Mouse (Mus musculus) liver, postnatal 0 days (tissue): ENCODE measurements around the gene Dmrtc2. TPM values are rescaled to one million over a fixed set of nuclear protein-coding genes. Genes with fewer than 3 reads are reported as not detected.

Experiments used
- ATAC-seq: fragments of 200-750 bp; cut with Nextera tagmentation; 2 replicates; pipeline ENCODE4 v1.8.0; 2017; ENCODE audit warnings: mild to moderate bottlenecking, moderate library complexity
- DNase-seq: peaks from one replicate; pipeline ENCODE4 v3.0.0-alpha.2; 2016
- H3K27ac ChIP-seq: fragments of 300-500 bp; sonication (generic); 2 replicates; pipeline ENCODE4 v1.5.1; 2014; ENCODE audit warnings: antibody characterized with exemption, moderate library complexity, mild to moderate bottlenecking, low read depth
- H3K27me3 ChIP-seq: fragments of 300-500 bp; sonication (generic); 2 replicates; pipeline ENCODE4 v1.6.1; 2014; ENCODE audit warnings: low read length, control low read depth, mixed read lengths; ENCODE audit not compliant: insufficient read depth
- H3K36me3 ChIP-seq: fragments of 300-500 bp; sonication (generic); replicated peaks from 2 replicates; pipeline ENCODE4 v1.6.1; 2014; ENCODE audit warnings: mild to moderate bottlenecking, control low read depth, low read length, moderate library complexity, mixed read lengths; ENCODE audit not compliant: insufficient read depth
- H3K4me1 ChIP-seq: fragments of 300-500 bp; sonication (generic); 2 replicates; pipeline ENCODE4 v1.6.1; 2014; ENCODE audit warnings: antibody characterized with exemption, mild to moderate bottlenecking, control low read depth; ENCODE audit not compliant: insufficient read depth
- H3K4me2 ChIP-seq: fragments of 300-500 bp; sonication (generic); 2 replicates; pipeline ENCODE4 v1.6.1; 2014; ENCODE audit warnings: low read depth, mild to moderate bottlenecking, low read length, moderate library complexity, mixed read lengths
- H3K4me3 ChIP-seq: fragments of 300-500 bp; sonication (generic); 2 replicates; pipeline ENCODE4 v1.5.1; 2014; ENCODE audit warnings: low read depth, low read length
- H3K9ac ChIP-seq: fragments of 300-500 bp; sonication (generic); replicated peaks from 2 replicates; pipeline ENCODE4 v1.6.1; 2014; ENCODE audit warnings: mild to moderate bottlenecking, moderate library complexity
- H3K9me3 ChIP-seq: fragments of 300-500 bp; sonication (generic); 2 replicates; pipeline ENCODE4 v1.6.1; 2016; ENCODE audit warnings: mild to moderate bottlenecking, control low read depth, low read length, mixed read lengths
- CTCF ChIP-seq: sonication (generic); IDR thresholded peaks from 2 replicates; pipeline ENCODE4 v1.5.1; 2016; ENCODE audit warnings: antibody characterized with exemption, low read depth
- EP300 ChIP-seq: IDR thresholded peaks from 2 replicates; pipeline ENCODE4 v1.6.1; 2016; ENCODE audit warnings: antibody characterized with exemption, low read depth, mild to moderate bottlenecking
- WGBS: fragments of 180-500 bp; shearing (Covaris S2); extraction: QIAGEN DNeasy Blood & Tissue Kit; methylation state at CpG from one replicate; pipeline ENCODE4 v1.1.7; 2014; ENCODE audit not compliant: insufficient replicate concordance; 5-methylcytosine and 5-hydroxymethylcytosine counted together
- polyA plus RNA-seq: library from polyadenylated mRNA; unstranded; fragments of >200 nt; fragmentation: Nextera tagmentation; extraction: Ambion mirVana; gene quantifications from 2 replicates; pipeline ENCODE4 v1.2.1, GENCODE M21; 2015

Gene Dmrtc2
- polyA plus RNA-seq, 1 experiment from 2014 or later = not detected

DNA sequence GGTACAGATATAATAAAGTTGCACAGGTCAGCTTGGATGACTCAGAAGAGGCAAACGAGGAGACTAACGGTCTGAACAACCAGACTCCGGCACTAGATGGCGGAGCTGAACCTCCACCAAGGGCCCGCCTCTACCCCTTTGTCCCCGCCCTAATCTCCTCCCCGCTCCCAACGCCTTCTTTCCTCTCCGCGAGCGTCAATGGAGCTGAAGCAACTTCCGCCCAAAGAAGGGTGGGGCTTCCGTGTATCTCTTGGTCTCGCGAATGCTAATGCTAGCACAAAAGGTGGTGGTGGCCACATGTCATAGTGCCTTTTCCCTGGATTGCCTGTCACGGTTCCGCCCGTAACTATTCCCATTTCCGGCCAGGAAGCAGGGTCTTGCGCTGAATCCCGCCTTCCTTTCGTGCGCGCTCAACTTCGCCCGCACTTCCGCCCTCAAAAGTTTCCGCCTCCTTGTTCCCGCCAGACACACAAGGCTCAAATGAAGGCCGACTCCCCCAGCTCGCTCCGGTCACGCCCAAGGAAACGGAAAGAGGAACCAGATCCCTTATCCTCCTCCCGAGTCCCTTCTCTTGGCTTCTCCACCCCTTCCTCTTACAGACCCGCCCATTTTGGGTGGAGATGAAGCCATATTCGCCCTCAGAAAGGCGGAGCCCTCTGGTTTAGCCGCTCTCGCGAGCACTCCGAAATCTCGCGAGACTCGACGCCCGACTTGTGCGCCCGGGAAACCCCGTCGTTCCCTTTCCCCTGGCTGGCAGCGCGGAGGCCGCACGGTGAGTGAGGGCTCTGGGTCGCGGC is 14.2 kb downstream of the Dmrtc2 start, which contains the start of gene Rps19:
Gene Rps19 (plus strand): TSS at position 476 of the 797 bp plus-strand sequence.
- WGBS = under 1% methylated on average over 53 of the region's 57 CpGs
- Histone ChIP-seq H3K4me3 (peak within 1 kb of the TSS; percentile 83), H3K36me3 (peaks cover 38% of the 10 kb centered on the region), H3K27ac (peak within 1 kb of the TSS; percentile 97), H3K9me3 (no peaks in the 10 kb centered on the region), H3K9ac (peak within 1 kb of the TSS; percentile 98), H3K27me3 (no peaks in the 10 kb centered on the region), H3K4me2 (peak within 1 kb of the TSS; percentile 85), H3K4me1 (peaks cover 23% of the 10 kb centered on the region)
- DNase-seq = peak; percentile 98
- TF ChIP-seq CTCF (peak; percentile 75), EP300 (peak; percentile 91)
- peak; percentile 94 for ATAC-seq

DNA sequence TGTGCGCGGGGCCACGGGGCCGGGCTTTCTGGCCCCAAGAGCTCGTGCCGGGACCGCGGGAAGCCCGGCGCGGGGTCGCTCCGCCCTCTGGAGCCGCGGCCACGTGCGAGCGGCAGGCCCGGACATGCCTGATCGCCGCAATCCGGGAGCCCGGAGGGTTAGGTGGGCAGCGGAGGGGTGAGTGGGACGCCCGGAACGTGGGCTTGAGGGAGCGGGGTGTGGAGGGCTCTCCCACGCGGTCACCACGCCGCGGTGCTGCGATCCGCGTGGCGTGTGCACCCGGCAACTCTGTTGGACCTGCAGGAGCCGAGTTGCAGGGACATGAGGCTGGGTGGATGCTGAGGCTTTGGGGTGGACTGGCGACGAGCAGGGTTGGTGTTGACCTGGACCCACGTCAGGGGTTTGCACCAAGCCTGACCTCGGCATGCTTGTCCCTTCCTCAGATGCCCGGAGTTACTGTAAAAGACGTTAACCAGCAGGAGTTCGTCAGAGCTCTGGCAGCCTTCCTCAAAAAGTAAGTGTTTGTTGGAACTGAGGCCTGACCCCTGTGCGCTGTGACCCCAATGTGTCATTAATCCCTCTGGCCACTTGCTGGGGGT is 14.9 kb downstream of the Dmrtc2 start:
- peak overlapping the region; percentile 83 for H3K4me3 ChIP-seq
- H3K4me1 ChIP-seq = peaks cover 23% of the 10 kb centered on the region
- under 1% methylated on average over 36 of the region's 47 CpGs for WGBS
- ATAC-seq = no peak
- TF ChIP-seq EP300 = no peak
- TF ChIP-seq CTCF = no peak
- H3K9me3 ChIP-seq = no peaks in the 10 kb centered on the region
- no peak for DNase-seq
- peak overlapping the region; percentile 85 for H3K4me2 ChIP-seq
- H3K9ac ChIP-seq = peak overlapping the region; percentile 98
- peaks cover 45% of the 10 kb centered on the region for H3K36me3 ChIP-seq
- peak overlapping the region; percentile 97 for H3K27ac ChIP-seq
- no peaks in the 10 kb centered on the region for H3K27me3 ChIP-seq

DNA sequence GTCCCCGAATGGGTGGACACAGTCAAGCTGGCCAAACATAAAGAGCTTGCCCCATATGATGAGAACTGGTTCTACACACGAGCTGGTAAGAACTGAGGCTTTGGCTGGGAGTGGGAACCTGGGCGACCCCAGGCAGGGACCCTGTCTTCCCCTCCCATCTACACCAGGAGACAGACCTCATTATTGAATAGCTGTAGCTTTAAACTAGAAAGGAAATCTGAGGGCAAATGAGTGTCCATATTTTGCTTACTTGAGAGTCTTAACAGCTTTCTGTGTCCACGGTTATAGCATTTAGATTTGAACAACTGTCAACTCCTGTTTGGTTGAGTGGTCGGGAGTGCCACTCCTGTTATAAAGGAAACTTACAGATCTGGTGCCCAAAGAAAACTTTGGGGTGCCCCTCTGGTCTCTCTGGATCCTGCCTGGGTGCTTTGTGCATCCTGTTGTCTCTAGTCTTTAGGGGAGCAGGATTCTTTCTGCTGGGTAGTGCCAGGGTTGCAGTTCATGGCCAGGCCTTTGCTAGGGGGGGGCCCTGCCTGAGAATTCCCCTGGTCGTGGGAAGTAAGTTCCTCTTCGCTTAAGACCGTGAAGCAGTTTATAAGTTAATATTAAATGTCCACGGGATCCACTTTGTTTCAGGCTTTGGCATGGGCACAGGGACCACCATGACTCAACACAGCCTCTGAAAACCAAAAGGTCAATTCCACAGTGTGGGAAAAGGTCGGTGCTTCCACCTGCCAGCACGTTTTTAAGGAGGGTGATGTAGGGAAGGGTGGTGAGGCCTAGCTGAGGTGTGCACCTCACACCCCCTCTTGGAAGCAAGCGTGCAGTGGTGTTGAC is 15.8 kb downstream of the Dmrtc2 start:
- ATAC-seq = no peak
- WGBS = 9% methylated on average over 12 of the region's 12 CpGs
- H3K4me1 ChIP-seq = peaks cover 23% of the 10 kb centered on the region
- DNase-seq = no peak
- H3K9ac ChIP-seq = peak overlapping the region; percentile 98
- H3K36me3 ChIP-seq = peaks cover 49% of the 10 kb centered on the region
- TF ChIP-seq EP300 = no peak
- no peak for TF ChIP-seq CTCF
- no peaks in the 10 kb centered on the region for H3K9me3 ChIP-seq
- H3K27ac ChIP-seq = peak overlapping the region; percentile 97
- peak overlapping the region; percentile 85 for H3K4me2 ChIP-seq
- peak overlapping the region; percentile 83 for H3K4me3 ChIP-seq
- no peaks in the 10 kb centered on the region for H3K27me3 ChIP-seq

DNA sequence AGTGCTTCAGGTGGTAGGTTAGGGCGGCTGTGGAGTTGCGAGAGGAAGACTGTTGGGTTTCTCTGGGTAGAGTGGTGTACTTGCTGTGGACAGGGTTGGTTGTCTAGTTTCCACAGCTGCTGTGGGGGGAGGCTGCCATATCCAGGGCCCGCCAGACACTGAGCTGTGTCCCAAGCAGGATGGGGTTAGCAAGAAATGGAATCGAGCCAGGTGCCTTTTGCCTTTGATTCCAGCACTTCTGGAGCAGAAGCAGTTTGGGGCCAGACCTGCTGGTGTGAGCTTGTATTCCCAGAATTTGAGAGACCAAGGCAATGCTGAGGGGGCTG is 16.4 kb downstream of the Dmrtc2 start:
- no peaks in the 10 kb centered on the region for H3K27me3 ChIP-seq
- H3K9me3 ChIP-seq = no peaks in the 10 kb centered on the region
- no peak for TF ChIP-seq EP300
- peak overlapping the region; percentile 83 for H3K4me3 ChIP-seq
- peaks cover 52% of the 10 kb centered on the region for H3K36me3 ChIP-seq
- DNase-seq (no peak), ATAC-seq (no peak)
- H3K27ac ChIP-seq = peak overlapping the region; percentile 50
- H3K4me2 ChIP-seq = peak overlapping the region; percentile 85
- H3K9ac ChIP-seq = peak overlapping the region; percentile 98
- H3K4me1 ChIP-seq = peaks cover 23% of the 10 kb centered on the region
- WGBS = 30% methylated on average over 4 of the region's 4 CpGs

DNA sequence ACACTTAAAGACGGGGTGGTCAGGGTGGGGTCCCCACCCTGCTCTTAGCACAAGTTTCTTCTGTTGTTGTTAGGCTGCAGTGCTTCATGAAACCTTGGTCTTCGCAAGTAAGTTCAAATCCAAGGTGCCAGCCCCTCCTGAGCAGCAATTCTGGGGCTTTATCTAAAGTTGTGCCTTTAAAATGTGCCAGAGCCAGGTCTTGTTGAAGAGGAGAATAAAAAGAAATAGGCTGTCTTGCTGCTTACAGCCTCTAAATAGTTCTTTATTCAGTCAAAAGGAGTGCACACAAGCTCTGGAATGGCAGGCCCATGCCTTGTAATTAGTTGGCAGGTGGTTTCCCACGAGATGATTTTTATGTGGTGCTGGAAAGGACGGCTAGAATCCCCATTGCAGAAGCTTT is 17.2 kb downstream of the Dmrtc2 start:
- Histone ChIP-seq H3K27me3 (no peaks in the 10 kb centered on the region), H3K4me2 (peak overlapping the region; percentile 85; the same call in 1 of the 2 replicates), H3K4me1 (peaks cover 23% of the 10 kb centered on the region), H3K9me3 (no peaks in the 10 kb centered on the region), H3K4me3 (no peak overlapping the region), H3K36me3 (peaks cover 53% of the 10 kb centered on the region), H3K9ac (peak overlapping the region; percentile 98), H3K27ac (peak overlapping the region; percentile 39; the same call in 1 of the 2 replicates)
- no peak for ATAC-seq
- TF ChIP-seq EP300 (no peak), CTCF (no peak)
- DNase-seq = no peak
- WGBS = 67% methylated on average over 4 of the region's 4 CpGs
